Mouse (Mus musculus) mature B cell (primary cell): ENCODE results near the gene Itga3.

ENCODE experiments used
- in situ Hi-C: fragments of 300-500 bp; cut with MboI; formaldehyde crosslinking; loops from 2 replicates; pipeline ENCODE4 v1.14.3; 2019

Itga3 gene

DNA sequence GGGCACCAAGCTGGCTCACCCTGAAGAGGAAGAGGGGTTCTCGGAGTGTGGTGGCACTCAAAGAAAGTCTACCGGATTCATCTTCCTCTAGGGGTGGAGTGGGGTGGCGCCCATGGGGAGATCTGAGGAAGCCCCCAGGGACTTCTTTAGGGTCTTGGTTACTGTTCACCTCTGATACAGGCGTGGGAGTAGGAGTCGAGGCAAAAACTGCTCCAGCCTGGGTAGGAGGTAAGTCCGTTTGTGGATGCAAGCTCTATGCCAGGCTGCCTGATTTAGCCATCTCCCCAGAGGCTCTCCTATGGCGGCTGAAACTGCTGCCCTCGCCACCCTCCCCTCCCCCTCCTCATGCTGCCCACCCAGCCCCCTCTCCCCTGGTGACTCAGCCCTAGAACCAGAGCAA is 4.5 kb downstream of the Itga3 start:
- in situ Hi-C loops, result no loop called here

DNA sequence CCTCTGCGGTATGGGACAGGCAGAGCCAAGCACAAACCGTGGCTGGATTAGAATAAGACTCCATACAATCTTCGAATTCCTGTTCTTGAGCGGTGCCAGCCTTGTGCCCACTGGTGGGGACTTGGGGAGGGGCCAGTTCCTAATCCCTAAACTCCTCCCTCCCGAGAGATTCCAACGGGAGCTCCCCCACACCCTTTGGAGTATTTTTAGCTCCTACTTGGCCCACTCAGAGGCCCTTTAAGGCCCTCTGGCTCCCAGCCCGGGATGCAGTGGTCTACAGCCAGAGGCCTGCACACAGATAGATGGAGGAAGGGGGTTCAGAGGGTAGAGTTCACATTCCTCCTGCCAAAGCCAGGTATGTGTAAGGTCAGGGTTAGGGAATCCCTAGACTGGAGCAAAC is 5.3 kb downstream of the Itga3 start:
- in situ Hi-C loops, result no loop called here

DNA sequence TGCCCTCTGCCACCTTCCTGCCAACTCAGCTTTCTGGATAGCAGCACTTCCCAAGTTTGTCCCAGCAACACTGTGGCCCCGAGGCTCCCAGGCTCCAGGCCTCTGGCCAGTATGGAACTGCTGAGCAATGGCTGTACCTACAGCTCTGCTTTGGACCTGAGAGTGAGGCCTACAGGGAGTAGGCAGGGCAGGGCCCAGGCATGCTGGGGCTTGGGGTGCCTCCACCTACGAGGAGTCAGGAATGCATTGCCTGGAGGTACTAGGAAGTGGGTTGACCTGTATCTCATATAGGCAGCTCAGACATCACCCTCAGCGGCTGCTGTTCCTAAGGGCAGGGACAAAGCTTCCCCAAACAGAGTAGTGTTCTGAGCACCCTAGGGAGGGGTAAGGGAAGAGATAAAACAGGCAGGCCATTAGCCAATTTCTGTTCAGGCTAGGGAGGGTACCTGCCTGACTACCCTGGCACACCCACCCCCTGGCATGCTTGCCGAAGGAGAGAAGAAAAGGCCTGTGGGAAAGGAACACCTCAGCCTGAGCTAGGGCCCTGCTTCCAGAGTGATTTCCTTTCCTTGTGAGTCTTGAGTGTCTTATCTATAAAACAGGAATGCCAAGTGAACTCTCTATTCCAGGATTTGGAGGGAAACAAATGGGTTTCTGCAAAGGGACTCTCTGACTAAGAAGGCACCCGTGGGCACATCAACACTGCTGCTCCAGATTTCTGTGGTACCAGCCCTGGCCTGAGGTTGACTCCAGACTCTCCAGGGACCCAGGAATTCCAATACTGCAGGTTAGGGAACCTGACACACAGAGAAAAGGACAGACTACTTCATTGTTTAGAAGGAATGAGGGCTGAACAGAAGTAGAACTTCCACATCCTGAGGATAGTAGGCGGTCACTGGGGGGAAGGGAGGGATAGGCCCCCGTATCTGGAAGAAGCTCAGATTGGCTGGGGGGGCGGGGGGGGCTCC is 6.2 kb downstream of the Itga3 start:
- in situ Hi-C loops, result no loop called here

DNA sequence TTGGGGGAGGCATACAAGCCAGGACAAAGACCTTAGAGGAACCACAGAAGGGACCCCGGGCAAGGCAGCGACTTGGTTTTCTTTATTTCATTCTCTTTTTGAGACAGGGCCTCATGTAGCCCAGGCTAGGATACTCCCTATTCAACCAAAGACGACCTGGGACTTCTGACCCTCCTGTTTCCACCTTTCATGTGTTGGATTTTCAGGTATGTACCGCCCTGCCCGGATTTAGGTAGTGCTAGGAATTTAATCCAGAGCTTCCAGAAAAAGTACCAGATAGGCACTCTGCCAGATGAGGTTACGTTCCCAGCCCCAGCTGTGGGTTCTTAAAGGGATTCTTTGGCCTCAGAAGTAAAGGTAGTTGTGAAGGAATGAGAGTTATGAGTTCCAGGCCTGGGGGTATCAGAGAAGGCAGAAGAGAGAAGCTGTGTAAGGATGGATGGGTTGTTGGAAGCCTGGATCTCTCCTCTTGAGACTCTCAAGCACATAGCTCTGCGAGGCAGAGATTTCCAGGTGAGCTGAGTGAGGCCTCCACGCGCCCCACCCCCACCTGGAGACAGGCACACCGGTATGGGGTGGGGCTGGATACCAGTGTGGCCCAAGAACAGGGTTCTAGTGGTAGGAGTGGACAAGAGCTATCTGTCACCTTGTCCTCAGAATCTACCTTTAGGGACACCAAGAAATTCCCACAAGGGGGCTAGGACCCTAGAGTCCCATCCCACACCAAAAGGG is 7.2 kb downstream of the Itga3 start:
- in situ Hi-C loops, result no loop called here

DNA sequence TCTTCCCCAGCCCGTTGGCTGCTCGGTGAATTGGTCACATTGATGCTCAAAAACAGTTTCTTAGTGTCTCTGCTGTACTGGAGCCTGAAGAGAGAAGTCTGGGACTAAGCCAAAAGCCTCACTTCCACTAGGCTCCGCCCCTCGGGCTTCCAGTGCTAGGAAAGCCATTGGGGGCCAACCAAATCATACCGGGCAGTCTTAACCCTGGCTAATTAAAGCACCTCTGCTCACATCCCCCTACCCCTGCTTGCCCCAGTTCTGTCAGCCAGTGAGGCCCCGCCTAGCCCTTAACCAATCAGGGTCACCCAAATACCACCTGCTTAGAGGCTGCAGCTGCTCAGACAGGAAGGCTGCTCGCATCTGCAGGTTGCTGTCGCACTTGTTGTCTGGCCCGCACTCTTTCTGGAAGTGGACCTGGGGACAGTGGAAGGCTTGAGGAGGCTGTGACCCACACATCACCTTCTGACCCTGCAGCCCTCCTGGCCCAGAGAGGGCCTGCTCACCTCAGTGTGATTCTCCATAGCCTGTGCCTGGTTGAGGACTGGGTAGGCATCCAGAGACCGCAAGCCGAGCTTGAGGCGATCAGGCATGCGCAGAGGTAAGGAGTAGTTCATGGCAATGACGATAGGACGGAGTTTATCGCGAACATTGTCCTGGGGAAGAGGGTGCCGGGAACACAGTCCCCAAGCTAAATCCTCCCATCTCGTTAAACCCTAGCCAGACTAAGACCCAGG is 19.7 kb downstream of the Itga3 start:
- in situ Hi-C loops, result no loop called here

DNA sequence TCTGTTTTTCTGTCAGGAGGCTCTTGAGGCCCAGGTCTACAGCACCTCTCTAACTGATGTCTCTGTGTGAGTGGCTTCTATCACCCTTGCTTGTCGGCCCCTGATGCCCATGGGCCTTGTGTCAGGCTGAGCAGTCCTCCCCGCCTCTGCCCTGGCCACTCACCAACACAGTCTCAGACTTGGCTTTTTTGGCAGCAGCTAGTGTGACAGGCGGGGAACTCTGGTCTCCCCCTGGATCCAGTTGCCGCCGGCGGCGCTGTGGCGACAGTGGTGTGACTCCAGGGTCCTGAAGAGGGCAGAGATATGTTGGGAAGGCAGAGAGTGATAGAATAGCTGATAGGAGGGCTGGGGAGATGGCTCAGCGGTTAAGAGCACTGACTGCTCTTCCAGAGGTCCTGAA is 23.5 kb downstream of the Itga3 start:
- in situ Hi-C loops, result no loop called here

DNA sequence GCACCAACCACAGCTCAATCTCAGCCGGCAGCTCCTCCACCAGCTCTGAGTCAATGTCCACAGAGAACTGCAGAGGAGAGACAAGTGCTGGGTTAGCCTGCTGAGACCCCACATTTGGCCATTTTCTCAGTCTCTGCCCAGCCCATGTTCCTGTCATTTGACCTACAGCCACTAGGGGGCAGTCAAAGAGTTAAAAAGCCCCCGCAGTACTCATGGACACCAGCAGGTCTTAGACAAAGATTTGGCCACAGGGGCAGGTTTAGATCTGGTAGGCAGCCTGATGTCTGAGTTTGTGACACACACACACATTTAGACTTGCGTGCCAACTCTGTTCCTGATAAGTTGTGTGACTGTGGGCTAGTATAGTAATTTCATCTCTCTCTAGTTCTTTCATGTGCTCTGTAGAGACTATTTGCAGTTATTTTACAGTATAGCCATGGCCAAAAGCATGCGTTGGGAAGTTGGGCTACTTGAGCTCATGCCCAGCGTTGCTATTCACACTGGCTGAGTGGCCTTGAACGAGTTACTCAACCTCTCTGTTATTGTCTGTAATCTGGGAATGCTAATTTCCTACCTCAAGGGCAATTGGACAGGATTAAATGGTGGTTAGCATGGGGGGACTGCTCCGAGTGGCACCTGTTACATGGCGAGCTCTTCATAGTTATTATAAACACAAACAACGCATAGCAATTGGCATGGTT is 29.5 kb downstream of the Itga3 start:
- in situ Hi-C loops, result no loop called here

DNA sequence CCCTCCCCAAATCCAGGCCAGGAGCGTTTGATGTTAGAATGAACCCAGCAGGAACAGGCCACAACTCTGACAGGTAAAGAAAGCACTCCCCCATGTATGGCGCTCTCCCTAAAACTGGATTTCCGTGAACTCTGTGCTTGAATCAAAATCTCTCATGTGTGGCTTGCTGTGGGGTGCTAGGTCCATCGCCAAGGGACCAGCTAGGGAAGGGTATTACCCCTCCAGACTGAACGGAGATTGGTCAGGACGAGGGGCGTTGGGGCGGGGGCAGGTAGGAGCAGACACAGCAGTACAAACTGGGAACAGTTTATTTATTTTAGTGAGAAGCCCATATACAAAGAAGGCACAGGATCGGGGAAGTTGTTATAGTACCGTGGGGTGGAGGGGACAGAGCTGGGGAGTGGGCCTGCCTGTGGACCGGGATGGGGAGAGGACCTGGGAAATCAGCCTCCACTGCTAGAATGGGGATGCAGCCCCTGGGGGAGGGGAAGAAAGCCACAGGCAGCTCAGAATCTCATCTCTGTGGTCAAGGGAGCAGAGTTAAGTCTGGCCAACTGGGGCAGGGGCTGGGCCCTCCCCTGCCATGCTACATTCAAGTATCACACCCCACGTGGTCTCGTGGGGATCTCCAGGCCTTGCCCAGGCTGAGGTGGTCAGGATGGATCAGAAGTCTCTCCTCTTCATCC is 32.3 kb downstream of the Itga3 start:
- in situ Hi-C loops, result no loop called here

DNA sequence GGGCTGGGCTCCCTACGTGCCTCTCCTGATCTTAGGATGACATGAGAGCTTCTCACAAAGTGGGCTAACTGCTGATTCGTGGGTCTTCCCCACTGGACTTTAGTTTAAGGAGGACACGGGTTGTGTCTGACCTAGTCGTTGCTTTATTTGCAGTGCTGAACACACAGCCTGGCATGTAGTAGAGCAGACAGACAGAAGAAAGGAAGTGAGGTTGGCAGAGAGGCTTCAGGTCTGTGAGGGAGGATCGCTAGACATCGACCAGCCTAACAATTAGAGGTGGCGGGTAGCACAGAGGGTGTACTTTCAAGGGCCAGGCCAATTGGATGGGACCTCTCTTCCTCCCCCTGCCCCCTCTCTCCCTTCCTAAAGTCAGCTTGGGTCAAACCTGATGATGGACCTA is 33.0 kb downstream of the Itga3 start:
- in situ Hi-C loops, result no loop called here

DNA sequence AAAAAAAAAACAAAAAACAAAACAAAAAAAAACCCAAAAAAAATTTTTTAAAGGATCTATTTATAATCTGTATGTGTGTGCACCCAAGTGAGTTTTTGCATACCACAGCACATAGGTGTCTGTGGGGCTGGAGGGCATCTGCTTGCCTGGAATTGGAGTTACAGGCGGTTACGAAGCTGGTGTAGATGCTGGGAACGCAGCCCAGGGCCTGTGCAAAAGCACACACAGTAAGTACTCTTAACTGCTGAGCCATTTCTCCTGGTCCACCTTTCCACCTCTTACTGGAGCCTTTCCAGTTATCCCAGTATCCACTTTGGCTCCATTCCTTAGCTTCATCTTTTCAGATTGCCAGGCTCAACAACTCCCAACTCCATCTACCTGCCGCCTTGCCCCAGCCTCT is 33.5 kb downstream of the Itga3 start:
- in situ Hi-C loops, result no loop called here

DNA sequence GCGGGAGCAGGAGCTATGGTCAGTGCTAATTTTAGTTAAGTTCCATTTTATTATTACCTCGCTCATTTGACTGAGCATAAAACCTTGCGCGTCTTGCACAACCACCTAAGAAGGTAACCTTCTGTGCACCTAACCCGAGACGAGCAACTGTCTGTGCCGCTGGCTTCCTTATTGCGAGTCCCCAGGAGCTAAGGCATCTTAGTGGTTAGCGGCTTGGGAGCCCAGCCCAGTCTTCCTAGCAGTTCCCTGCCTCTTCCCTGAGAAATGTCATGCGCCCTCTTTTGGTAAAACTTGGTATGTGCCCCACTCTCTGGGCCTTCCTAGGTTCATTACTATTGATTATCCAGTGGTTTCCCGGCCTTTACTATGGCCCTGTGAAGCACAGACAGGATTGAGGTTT is 34.5 kb downstream of the Itga3 start:
- in situ Hi-C loops, result no loop called here

DNA sequence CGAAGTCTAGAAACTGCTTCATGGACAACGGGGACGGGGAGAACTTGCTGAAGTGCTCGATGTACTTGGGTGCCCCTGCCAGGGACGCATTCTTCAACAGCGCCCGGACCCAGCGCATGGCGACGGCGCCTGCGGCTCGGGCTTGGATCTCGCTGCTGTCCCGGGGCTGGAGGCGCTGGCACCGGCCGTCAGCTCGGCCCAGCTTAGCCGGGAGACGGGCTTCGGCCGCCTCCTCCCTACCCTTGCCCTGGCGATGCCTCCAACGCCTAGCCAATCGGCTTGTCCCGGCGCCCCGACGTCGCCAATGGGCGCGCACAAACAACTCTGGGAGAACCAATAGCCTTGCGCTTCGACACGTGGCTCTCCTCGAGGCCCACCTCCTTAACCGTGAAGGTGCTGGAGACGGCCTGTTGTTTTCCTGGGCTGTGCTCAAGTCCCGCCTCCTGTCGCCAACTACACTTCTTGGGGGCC is 35.4 kb downstream of the Itga3 start, which contains the start of gene Pdk2:
Pdk2 (minus strand) TSS at position 216 of the 471 bp plus-strand sequence.
- in situ Hi-C loops, result no loop called here

DNA sequence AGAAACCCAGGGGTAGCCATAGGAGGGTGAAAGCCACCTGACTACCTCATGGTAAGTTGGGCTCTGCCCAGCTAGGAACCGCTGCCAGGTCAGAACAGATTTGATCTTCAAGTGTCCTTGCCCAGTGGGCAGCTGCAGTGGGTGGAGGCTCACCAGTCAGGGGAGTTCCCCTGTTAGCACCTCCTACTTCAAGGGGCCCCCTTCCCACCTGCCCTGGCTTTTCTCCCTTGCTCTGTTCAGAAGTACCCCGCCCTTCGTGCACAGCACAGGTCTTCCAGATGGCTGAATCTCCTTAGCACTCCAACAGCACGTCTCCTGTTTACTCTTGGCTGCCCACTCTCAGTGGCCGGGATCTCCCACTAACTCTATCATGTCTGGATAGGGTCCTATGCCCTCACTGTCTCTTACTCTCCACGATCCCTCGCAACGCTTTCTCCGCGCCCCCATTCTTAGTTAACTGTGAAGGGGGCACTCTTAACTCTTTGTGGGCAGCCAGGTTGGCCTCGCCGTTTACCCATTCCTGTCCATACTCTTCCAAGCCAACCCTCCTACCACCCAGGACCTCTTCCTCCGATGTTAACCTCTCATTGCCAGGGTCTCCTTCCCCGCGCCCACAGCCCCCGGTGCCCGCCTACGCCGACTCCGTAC is 36.0 kb downstream of the Itga3 start:
- in situ Hi-C loops, result no loop called here

DNA sequence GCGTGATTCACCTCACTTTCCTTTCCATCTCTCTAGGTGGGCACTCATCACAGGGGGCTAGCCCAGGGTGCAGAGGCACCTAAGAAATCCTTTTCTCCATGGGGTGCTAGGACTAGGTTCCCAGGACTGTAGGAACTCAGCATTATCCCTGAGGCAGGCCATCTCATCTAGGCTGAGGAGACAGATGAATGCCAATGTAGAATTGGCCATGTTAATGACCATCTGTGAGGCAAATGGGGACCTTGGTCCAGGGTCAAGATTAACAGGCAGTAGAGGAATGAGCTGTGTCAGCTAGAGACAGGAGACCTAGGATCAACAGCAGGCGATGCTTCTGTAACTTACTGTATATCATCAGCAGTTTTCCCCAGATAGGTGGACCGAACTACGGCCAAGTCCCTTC is 36.8 kb downstream of the Itga3 start:
- in situ Hi-C loops, result no loop called here

DNA sequence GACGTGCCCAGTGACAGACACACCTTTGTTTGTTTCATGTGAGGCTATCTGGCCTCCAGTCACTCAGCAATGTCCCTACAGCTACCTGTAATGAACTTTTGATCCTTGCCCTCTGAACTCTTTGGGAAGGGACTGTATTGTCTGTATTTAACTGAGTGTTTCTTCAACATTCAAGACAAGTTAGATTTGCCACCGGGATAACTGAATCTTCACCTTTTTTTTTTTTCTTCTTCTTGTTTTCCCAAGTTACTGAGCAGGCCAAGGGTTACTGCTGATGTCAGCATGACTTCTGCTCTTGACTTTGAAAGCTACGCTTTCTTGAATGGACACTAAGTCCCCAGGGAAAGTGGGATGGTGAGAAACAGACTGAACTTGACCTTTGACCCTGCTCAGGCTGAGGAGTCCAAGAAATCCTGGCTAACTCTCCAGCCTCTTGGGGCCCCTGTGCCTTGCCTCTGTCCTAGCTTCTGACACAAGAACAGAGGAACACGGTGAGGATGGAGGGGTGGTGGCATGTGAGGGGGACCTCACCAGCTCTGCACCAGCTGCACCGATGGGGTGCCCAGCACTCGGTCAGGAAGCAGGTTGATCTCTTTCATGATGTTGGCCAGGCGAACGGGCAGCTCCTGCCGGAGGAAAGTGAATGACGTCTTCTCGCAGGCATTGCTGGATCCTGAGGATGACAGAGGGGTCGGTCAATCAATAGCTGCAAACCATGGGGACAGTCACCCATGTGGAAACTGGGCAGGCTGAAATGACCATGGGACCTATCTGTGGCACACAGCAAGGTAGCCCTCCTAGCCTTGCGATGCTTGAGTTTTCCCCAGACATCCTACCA is 37.6 kb downstream of the Itga3 start:
- in situ Hi-C loops, result no loop called here

DNA sequence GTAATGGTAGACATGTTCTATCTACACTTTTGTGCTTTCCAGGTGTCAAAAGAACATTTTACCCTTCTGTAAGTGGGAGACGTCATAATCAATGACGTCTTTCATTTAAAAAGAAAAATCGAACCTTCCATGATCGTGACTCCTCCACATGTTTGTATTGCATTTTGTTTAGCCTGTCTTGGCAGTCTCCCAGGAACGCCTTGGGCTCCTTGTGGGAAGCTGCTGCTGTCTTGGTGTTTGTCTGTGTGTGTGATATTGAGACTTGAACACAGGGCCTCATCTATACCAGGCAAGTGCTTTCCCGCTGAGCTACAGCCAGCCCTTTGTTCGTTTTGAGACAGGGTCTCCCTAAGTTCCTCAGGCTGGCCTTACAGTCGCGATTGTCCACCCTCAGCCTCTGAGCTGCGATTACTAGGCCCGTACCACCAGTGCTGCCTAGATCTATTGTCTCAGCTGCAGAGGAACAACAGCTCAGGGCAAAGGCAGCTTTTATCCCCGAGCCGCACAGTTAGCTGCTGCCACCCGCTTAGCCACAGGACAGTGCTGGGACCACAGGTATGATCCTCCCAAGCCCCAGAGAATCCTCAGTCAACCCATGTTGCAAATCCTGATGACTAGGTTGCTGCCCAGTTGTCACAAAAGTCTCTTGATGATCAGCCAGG is 38.3 kb downstream of the Itga3 start:
- in situ Hi-C loops, result no loop called here

DNA sequence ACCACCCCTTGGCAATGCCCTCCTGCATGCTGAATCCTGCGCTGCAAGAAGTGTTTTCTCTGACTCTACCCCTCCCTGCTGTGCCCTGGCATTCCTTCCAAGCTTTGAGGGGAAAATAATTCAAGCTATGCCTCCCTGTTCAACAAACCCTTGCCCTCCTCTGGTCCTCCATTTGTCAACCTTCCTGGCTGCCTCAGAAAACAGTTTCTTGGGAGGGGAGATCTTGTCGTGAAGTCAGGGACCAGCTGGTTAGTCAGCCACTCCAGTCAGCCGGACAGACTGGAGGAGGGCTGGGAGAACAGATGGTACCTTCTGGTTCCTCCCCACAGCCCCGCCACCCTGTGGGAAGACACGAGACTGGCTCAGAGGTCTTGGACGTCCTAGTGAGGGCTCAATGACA is 39.3 kb downstream of the Itga3 start:
- in situ Hi-C loops, result no loop called here

DNA sequence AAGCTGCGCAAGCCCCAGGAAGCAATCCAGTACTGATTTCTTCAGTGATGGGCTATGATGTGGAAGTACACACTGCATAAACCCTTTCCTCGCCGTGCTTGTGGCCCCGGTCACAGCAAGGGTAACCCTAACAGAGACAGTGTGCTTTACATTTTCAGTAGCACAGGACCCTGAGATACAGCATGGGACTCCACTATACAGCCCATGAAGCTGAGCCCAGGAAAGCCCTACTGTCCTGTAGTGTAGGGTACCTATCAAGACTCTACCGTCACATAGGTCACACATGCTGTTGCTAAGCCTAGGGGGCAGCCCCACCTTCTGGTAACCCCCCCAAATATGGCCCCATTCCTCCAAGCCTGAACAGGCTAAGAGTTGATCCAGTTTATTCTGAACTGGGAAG is 40.1 kb downstream of the Itga3 start:
- in situ Hi-C loops, result no loop called here

DNA sequence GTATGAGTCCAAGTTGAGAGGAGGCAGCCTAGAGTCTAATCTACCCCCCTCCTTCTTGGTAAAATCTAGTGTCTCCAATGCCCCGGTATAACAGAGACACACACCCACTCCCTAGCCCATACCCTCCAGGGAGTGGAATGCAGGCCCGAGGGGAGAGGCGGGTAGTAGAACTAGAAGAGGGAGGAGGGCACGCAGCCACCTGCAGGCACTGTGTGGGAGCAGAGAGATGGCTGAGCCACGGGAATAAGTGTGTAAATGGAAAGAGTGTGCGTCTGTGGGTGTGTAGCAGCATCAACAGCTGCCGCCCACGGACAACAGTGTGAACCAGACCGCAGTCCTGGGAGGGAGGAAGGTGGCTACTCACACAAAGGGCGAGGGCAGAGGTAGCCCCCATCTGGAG is 41.7 kb downstream of the Itga3 start:
- in situ Hi-C loops, result no loop called here
